Mouse (Mus musculus) intestine, embryonic 14.5 days (tissue): ENCODE measurements at regions not wholly inside any gene's neighbourhood (a gene's known extent, or its start where the extent isn't known, plus 50 kb on each side); places are given as distances from the start of the nearest gene placed in this dataset.

Source experiments
- ATAC-seq: fragments of 200-750 bp; cut with Nextera tagmentation; replicated peaks from 2 replicates; pipeline ENCODE4 v1.8.0; 2017; ENCODE audit warnings: low read depth, moderate number of reproducible peaks, moderate TSS enrichment, moderate library complexity; ENCODE audit not compliant: low FRiP score, low TSS enrichment
- DNase-seq: peaks from one replicate; pipeline ENCODE4 v3.0.0-alpha.2; 2018; ENCODE audit warnings: low spot score
- H3K27ac ChIP-seq: fragments of 300-500 bp; sonication (generic); 2 replicates; pipeline ENCODE4 v1.5.1; 2014; ENCODE audit warnings: low read depth, mild to moderate bottlenecking, control low read depth
- H3K27me3 ChIP-seq: fragments of 300-500 bp; sonication (generic); replicated peaks from 2 replicates; pipeline ENCODE4 v1.6.1; 2014; ENCODE audit warnings: low read length, control low read depth; ENCODE audit not compliant: control insufficient read depth, insufficient read depth
- H3K36me3 ChIP-seq: fragments of 300-500 bp; sonication (generic); 2 replicates; pipeline ENCODE4 v1.6.1; 2014; ENCODE audit warnings: low read length, control low read depth; ENCODE audit not compliant: control insufficient read depth, insufficient read depth
- H3K4me1 ChIP-seq: fragments of 300-500 bp; sonication (generic); replicated peaks from 2 replicates; pipeline ENCODE4 v1.6.1; 2014; ENCODE audit warnings: low read length, control low read depth, mixed read lengths; ENCODE audit not compliant: control insufficient read depth, insufficient read depth
- H3K4me2 ChIP-seq: fragments of 300-500 bp; sonication (generic); 2 replicates; pipeline ENCODE4 v1.6.1; 2014; ENCODE audit warnings: low read length
- H3K4me3 ChIP-seq: fragments of 300-500 bp; sonication (generic); 2 replicates; pipeline ENCODE4 v1.5.1; 2014; ENCODE audit warnings: low read depth, low read length, control low read depth, mixed read lengths
- H3K9ac ChIP-seq: fragments of 300-500 bp; sonication (generic); 2 replicates; pipeline ENCODE4 v1.6.1; 2014; ENCODE audit warnings: mild to moderate bottlenecking, low read length
- H3K9me3 ChIP-seq: fragments of 300-500 bp; sonication (generic); 2 replicates; pipeline ENCODE4 v1.6.1; 2016; ENCODE audit warnings: low read length, control low read depth; ENCODE audit not compliant: control insufficient read depth
- WGBS: fragments of 180-500 bp; shearing (Covaris S2); extraction: QIAGEN DNeasy Blood & Tissue Kit; methylation state at CpG from one replicate; pipeline ENCODE4 v1.1.7; 2014; 5-methylcytosine and 5-hydroxymethylcytosine counted together

- Histone ChIP-seq H3K4me3 (no peak overlapping the region), H3K4me2 (no peak overlapping the region), H3K9ac (no peak overlapping the region), H3K36me3 (no peaks in the 10 kb centered on the region), H3K4me1 (no peaks in the 10 kb centered on the region), H3K9me3 (no peaks in the 10 kb centered on the region), H3K27ac (no peak overlapping the region), H3K27me3 (no peaks in the 10 kb centered on the region)
- DNase-seq, result no peak
- WGBS, result 86% methylated on average over 2 of the region's 2 CpGs
- ATAC-seq, result no peak
Observed at GRCm38 (mm10) chr11:90755981-90756380, 67.8 kb upstream of the Tom1l1 start.

- Histone ChIP-seq H3K27ac (no peak overlapping the region), H3K4me2 (no peak overlapping the region), H3K9ac (no peak overlapping the region), H3K36me3 (no peaks in the 10 kb centered on the region), H3K4me3 (no peak overlapping the region), H3K9me3 (no peaks in the 10 kb centered on the region), H3K4me1 (no peaks in the 10 kb centered on the region), H3K27me3 (no peaks in the 10 kb centered on the region)
- DNase-seq (no peak), ATAC-seq (no peak)
- 49% methylated on average over 3 of the region's 3 CpGs for WGBS
Observed at GRCm38 (mm10) chr11:90748448-90748847, 60.3 kb upstream of the Tom1l1 start.

- Histone ChIP-seq H3K27me3 (no peaks in the 10 kb centered on the region), H3K4me1 (no peaks in the 10 kb centered on the region), H3K36me3 (no peaks in the 10 kb centered on the region), H3K9me3 (no peaks in the 10 kb centered on the region), H3K9ac (no peak overlapping the region), H3K27ac (no peak overlapping the region), H3K4me3 (no peak overlapping the region), H3K4me2 (no peak overlapping the region)
- ATAC-seq, result no peak
- 68% methylated on average over 10 of the region's 10 CpGs for WGBS
- no peak for DNase-seq
Observed at GRCm38 (mm10) chr11:90741952-90742617, 53.9 kb upstream of the Tom1l1 start.

GRCm38 (mm10) chr11:90739501-90739900, 51.3 kb upstream of the Tom1l1 start:
- 86% methylated on average over 3 of the region's 3 CpGs for WGBS
- Histone ChIP-seq H3K9ac (no peak overlapping the region), H3K36me3 (no peaks in the 10 kb centered on the region), H3K27me3 (no peaks in the 10 kb centered on the region), H3K4me1 (no peaks in the 10 kb centered on the region), H3K27ac (no peak overlapping the region), H3K4me2 (no peak overlapping the region), H3K9me3 (no peaks in the 10 kb centered on the region), H3K4me3 (no peak overlapping the region)
- ATAC-seq (no peak), DNase-seq (no peak)

GRCm38 (mm10) chr11:90738741-90739140, 50.6 kb upstream of the Tom1l1 start:
- H3K4me1 ChIP-seq, result no peaks in the 10 kb centered on the region
- ATAC-seq, result no peak
- no peaks in the 10 kb centered on the region for H3K27me3 ChIP-seq
- H3K4me2 ChIP-seq, result no peak overlapping the region
- H3K4me3 ChIP-seq, result no peak overlapping the region
- no peak overlapping the region for H3K27ac ChIP-seq
- no peaks in the 10 kb centered on the region for H3K9me3 ChIP-seq
- WGBS, result 72% methylated on average over 2 of the region's 2 CpGs
- H3K36me3 ChIP-seq, result no peaks in the 10 kb centered on the region
- DNase-seq, result no peak
- H3K9ac ChIP-seq, result no peak overlapping the region
